Mouse (Mus musculus) liver, adult 2 months (tissue): ENCODE measurements around the gene Fbln7.

Experiments
- CTCF ChIP-seq: fragments of 200-500 bp; IDR thresholded peaks from 2 replicates; pipeline ENCODE4 v1.5.1; 2011; ENCODE audit warnings: low read depth, low read length, control low read depth
- POLR2A ChIP-seq: fragments of 200-500 bp; IDR thresholded peaks from 2 replicates; pipeline ENCODE4 v1.6.1; 2011; ENCODE audit warnings: low read length, control low read depth; ENCODE audit not compliant: insufficient read depth; ENCODE audit errors: extremely low read depth

- TF ChIP-seq POLR2A = no peak
- TF ChIP-seq CTCF = no peak
Measured at GRCm38 (mm10) chr2:128865061-128865460, 2.3 kb downstream of the Fbln7 start.
